Mouse (Mus musculus): ENCODE measurements at regions not wholly inside any gene's neighbourhood (a gene's known extent, or its start where the extent isn't known, plus 50 kb on each side); places are given as distances from the start of the nearest gene placed in this dataset.

GRCm38 (mm10) chr13:15802043-15802795 lies 209.4 kb upstream of the Inhba start:
- DNase-seq (ENCODE audit: low read depth): no peak

DNA sequence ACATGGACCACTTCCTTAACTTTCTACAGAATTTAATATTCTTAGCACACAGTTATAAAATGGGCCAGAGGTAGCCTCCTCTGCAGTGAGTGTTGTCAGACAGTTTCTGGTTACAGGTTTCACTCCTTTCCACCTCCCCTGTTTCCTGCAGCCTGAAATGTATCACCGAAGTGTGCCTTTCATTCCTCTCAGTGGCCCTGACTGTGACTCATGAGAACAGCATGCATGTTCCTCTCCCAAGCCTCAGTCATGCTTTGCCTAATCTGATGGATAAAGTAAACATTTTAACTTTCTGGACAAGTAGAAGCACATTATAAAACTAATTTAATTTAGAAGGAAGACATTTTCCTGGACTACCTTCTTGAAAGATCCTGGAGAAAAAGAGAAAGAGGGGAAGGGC lies 207.7 kb upstream of the Inhba start:
- no peak for DNase-seq (ENCODE audit: low read depth)

GRCm38 (mm10) chr13:15806925-15807324 lies 204.7 kb upstream of the Inhba start:
- no peak for DNase-seq (ENCODE audit: low read depth)

DNA sequence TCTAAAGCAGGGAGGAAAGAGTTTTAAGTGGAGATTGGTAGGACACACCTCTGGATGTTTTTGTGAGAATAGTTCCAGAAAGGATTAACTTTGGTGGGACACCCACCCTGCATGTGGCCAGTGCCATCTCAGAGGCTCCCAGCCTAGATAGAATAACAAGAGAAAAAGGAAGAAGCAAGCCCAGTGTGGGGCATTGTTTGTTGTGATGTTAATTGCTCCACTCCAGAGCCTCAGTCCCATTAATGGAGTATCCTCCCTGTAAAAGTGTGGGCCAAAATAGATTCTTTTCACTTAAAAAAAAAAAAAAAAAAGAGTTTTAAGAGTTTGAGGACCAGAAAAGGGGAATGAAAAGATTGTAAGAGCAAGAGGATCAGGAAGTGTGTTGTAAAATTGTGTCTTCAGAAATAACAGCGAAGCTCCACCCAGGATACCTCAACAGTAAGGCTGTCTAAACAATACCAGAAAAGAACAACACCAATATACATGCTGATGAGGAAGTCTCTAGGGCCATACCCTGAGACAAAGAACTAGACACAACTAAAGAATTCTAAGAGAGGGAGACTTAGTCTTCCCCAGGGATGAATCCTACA lies 189.3 kb upstream of the Inhba start:
- DNase-seq (ENCODE audit: low read depth): no peak

GRCm38 (mm10) chr13:15845806-15846205 lies 165.8 kb upstream of the Inhba start:
- peak; percentile 1 for DNase-seq (ENCODE audit: low read depth)

DNA sequence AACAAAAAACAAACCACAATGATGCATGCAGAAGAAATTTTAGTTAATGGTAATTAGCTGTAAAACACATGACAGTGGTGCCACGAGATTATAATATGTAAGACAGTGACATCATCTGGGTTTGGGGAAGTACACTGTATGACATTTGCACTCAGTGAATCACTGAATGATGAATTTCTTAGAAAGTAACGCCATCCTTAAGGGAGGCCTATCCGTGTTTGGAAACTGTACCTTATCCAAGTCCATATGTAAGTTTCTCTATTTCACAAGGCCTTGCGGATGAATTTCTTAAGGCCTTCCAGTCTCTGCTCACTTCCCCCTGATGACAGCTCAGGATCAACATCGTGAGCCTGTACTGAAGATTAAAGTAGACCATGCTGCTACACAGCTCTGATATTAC lies 163.6 kb upstream of the Inhba start:
- DNase-seq (ENCODE audit: low read depth): no peak

- no peak for DNase-seq (ENCODE audit: low read depth)
Measured at GRCm38 (mm10) chr13:15849129-15849528, 162.5 kb upstream of the Inhba start.

GRCm38 (mm10) chr13:15850358-15850757 lies 161.3 kb upstream of the Inhba start:
- no peak for DNase-seq (ENCODE audit: low read depth)

DNA sequence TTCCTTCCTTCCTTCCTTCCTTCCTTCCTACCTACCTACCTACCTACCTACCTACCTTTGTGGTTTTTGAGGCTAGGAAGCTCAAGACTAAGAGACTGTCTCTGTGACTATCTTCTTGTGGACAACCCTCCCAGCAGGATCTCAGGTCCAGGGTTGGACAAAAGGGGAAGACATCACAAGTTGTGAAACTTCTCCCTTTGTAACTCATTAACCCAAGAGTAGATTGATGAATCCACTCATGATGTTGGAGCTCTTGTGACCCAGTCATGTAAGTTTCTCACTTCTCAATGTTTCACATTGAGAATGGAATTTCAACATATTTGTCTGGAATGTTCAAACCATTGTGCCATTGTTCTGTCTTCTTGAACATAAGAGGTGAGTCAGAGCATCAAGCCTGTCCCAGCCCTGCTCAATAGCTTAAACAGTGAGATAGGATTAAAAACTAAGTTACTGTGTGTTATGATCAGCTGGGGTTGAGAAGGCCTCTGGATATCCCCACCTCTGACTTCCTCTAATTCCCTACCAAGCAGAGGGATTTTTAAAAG lies 158.6 kb upstream of the Inhba start:
- DNase-seq (ENCODE audit: low read depth): no peak

- DNase-seq (ENCODE audit: low read depth): no peak
Measured at GRCm38 (mm10) chr13:15862941-15863340, 148.7 kb upstream of the Inhba start.

GRCm38 (mm10) chr13:15863344-15863743 lies 148.3 kb upstream of the Inhba start:
- DNase-seq (ENCODE audit: low read depth): no peak

- no peak for DNase-seq (ENCODE audit: low read depth)
Measured at GRCm38 (mm10) chr13:15867046-15867561, 144.5 kb upstream of the Inhba start.

DNA sequence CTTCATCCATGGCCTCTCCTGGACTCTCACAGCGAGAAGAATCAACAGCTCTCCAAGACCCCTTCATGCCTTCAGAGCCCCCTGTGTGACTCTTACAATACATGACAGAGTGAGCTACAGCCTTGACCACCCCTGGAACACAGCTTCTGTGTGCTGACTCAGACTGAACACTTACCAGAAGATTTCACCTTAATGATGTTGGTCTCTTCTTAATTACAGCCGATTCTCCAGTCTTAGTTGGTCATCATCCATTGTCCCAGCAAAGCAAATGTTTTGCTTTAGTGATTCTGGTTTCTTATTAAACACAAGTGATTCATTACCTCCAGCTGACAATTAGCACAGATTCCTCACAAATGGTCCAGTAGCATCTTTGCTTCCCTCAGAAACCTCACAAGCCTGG lies 134.0 kb upstream of the Inhba start:
- no peak for DNase-seq (ENCODE audit: low read depth)

- DNase-seq (ENCODE audit: low read depth): no peak
Measured at GRCm38 (mm10) chr13:15879576-15879975, 132.1 kb upstream of the Inhba start.

DNA sequence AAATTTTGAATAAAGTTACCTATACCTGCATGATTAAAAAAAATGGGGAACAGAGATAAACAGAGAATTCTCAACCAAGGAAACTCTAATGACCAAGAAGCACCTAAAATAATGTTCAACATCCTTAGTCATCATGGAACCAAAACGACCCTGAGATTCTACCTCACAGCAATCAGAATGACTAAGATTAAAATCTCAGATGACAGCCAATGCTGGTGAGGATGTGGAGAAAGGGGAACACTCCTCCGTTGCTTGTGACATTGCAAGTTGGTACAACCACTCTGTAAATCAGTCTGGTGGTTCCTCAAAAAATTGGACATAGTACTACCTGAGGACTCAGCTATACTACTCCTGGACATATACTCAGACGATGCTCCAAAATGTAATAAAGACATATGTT lies 120.9 kb upstream of the Inhba start:
- no peak for DNase-seq (ENCODE audit: low read depth)

DNA sequence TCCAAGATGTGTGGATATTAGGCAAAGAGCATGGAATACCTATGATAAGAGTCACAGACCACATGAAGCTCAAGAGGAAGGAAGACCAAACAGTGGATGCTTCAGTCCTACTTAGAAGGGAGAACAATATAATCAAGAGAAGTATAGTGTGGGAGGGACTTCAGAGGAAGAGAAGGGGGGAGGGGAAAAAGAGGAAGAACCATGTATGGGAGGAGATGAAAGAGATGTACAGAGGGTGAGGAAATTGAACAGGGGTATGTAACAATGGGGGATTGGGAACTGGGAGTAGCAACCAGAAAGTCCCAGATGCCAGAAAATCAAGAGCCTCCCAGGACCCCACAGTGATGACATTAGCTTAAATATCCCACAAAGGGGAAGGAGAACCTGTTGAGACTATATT lies 120.2 kb upstream of the Inhba start:
- DNase-seq (ENCODE audit: low read depth): no peak

DNA sequence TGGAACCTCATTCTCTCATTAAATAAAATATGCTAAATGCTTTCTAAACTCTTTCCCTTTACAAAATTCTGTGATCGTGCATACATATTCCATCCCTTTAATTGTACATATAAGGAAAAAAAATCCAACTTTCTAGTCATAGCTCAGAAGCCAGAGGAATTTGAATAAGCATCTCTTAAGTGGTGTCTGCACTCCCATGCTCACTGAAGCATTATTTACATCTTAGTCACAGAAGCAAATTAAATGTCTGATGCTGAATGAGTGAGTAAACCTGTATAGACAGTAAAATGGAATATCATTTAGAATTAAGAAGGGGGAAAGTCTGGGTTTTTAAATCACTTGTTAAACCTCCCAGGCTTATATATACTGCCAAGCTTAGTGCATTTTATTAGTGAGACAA lies 113.5 kb upstream of the Inhba start:
- no peak for DNase-seq (ENCODE audit: low read depth)

DNA sequence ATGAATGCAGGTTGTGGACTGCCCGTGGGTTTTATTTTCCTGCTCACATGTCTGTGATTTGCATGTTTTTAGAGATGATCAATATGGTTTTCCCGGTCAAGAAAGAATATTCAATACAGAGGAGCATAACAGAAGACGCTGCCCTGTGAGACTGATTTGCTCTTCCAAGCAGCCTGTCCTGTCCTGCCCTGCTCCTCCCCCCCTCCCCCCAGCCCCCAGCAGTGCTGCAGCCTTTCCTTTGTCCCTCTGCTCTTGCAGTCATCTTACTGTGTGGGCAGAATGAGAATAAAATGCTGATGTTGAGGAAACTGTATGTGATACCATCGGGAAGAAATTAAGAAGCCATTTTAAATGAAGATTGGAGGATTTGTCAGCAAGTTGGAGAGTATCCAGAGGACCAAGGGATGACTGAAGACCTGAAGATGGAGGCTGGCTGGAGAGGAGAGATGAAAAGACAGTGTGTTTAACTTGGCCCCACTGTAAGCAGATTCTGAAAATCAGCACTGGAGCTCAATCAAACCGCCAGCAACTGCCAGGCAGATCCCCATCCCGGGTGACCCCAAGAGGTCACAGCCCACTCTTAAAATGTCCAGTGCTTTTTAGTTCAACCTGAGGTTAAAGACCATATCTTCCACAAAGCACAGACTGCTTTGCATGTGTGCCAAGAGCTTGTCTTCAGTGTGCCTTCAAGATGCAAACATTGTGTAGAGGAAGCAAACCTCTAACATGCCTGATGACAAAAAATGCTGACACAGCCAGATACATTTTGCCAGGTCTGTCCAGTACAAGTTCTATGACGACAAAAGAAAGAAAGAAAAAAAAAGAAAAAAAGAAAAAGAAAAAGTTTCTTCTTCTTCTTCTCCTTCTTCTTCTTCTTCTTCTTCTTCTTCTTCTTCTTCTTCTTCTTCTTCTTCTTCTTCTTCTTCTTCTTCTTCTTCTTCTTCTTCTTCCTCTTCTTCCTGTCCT lies 109.7 kb upstream of the Inhba start:
- no peak for DNase-seq (ENCODE audit: low read depth)

GRCm38 (mm10) chr13:15907806-15908205 lies 103.8 kb upstream of the Inhba start:
- no peak for DNase-seq (ENCODE audit: low read depth)

DNA sequence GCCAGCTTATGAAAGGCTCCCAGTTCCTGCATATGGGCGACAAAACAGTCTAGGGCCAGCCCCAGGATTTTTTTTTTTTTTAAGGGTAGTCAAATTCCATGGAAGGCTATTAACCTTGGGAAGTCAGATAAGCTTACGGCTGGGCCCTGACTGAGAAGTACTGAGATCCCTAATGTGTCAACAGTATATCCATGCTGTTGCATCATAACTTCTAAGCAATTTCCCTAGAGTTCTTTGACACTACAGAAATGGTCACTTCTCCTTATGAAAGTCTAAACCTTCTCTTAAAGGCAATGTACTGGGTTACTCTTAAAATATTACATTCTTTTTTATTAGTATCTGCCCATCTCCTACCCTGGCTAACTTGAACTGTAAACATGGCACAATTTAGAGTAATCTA lies 101.1 kb upstream of the Inhba start:
- no peak for DNase-seq (ENCODE audit: low read depth)

- no peak for DNase-seq (ENCODE audit: low read depth)
Measured at GRCm38 (mm10) chr13:15911263-15911662, 100.4 kb upstream of the Inhba start.

DNA sequence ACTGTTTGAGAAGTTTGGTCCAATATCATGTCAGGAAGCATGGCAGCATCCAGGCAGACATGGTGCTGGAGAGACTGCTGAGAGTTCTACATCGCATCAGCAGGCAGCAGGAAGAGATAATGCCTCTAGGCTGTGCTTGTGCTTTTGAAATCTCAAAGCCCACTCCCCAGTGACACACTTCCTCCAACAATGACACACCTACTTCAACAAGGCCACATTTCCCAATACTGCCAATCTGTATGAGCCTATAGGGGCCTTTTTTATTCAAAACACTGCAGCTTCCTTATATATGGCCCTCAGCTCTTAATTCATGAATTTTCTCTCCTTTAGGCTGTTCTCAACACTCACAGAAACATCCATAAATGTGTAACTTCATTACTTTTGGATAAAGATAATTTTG lies 97.4 kb upstream of the Inhba start:
- DNase-seq (ENCODE audit: low read depth): no peak

Measured in induced T-regulatory cell, adult 2 months (primary cell).